In the genomic region with DNA sequence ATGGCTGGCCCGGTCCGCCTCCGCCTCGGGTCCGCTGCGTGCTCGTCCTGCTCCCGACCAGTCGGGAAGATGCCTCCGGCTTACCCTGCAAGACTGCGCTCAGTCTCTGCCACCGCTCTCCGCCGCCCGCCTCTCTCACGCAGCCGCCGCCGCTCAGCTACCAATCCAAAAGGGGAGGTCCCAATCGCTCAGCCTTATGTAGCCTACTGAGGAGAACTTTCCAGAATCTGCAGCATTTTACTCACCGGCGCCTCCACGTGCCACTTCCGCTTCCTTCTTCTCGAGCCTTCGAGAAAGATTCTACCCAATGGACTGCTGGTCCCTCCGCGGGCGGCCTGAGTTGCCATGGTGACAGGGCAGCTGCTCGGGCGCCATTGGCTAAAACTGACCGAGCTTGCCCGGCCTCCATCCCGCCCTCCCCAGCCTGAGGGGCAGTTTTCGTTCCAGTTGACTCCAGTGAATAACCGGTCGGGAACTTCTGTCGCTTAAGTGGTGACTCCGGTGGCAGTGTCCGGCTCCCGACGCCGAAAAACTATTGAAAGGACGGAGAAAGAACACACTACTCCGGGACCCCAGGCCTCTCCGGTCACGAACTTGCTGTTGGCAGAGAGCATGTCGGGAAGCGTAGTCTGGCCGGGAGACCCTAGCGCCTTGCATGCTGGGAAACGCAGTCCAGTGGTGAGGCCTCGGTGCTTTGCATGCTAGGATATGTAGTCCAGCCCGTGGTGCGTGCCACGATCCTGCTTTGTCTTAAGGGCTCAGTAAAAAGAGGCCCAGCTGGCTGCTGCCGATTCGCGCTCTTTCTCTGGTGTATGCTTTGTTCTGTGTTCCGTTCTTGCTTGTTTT, we compare ENCODE assay signal across 8 mouse cellular contexts. TPM values are rescaled to one million over a fixed set of nuclear protein-coding genes. Genes with fewer than 3 reads are reported as not detected.
DNase-seq lines count a peak whose midpoint lies in the region; ATAC-seq lines count a peak whose summit lies in the region.

TSS of gene Hsph1 (minus strand) at position 302 of the 846 bp plus-strand sequence.

- peak within 1 kb of the TSS; percentile 56 for H3K4me2 ChIP-seq in hindbrain, embryonic 16.5 days (ENCODE audit: low read length)

- H3K27ac ChIP-seq in hindbrain, embryonic 16.5 days (ENCODE audit: low read depth, low read length) = peak within 1 kb of the TSS; percentile 86
- peak within 1 kb of the TSS; percentile 24; the same call in 1 of the 2 replicates for H3K27ac ChIP-seq in macrophage

- DNase-seq in WW6 (ENCODE audit: low read depth, low spot score) = peak; percentile 94
- DNase-seq in cerebellum, postnatal 4 days (ENCODE audit: low spot score in 2 of 2) = peak; percentile 99 to 100
- peak; percentile 98 for DNase-seq in gastrocnemius, adult 18-20 months (ENCODE audit: low spot score)
- DNase-seq in left cerebral cortex, adult 18-20 months (ENCODE audit: low spot score in 2 of 2) = peak; percentile 99
- peak; percentile 99 for DNase-seq in right cerebral cortex, adult 18-20 months
- peak; percentile 92 for DNase-seq in urinary bladder, postnatal 10 days (ENCODE audit: low spot score)

- no peaks in the 10 kb centered on the region for H3K27me3 ChIP-seq in hindbrain, embryonic 16.5 days (replicated peaks; ENCODE audit: control insufficient read depth, insufficient read depth, low read length)

- peak; percentile 97 for ATAC-seq in hindbrain, embryonic 16.5 days

- H3K79me2 ChIP-seq in macrophage (ENCODE audit: inconsistent target) = peaks cover 22% of the 10 kb centered on the region; the same call in 1 of the 2 replicates

- H3K36me3 ChIP-seq in hindbrain, embryonic 16.5 days (ENCODE audit: control insufficient read depth, insufficient read depth, low read length) = peaks cover 3% of the 10 kb centered on the region
- no peaks in the 10 kb centered on the region for H3K36me3 ChIP-seq in macrophage (ENCODE audit: inconsistent target)

- H3K9ac ChIP-seq in hindbrain, embryonic 16.5 days (ENCODE audit: low read depth, low read length) = peak within 1 kb of the TSS; percentile 72

- no peaks in the 10 kb centered on the region for H3K9me3 ChIP-seq in hindbrain, embryonic 16.5 days (ENCODE audit: control insufficient read depth, low read length)

- under 1% methylated on average over 59 of the region's 60 CpGs for WGBS in hindbrain, embryonic 16.5 days
- WGBS in macrophage (ENCODE audit: missing documents) = under 1% methylated on average over 60 of the region's 60 CpGs

- peaks cover 19% of the 10 kb centered on the region for H3K4me1 ChIP-seq in hindbrain, embryonic 16.5 days (ENCODE audit: control insufficient read depth, insufficient read depth, low read depth, low read length)

- peak within 1 kb of the TSS; percentile 56 for H3K4me3 ChIP-seq in hindbrain, embryonic 16.5 days (ENCODE audit: low read length)
- peak within 1 kb of the TSS; percentile 69 for H3K4me3 ChIP-seq in macrophage (ENCODE audit: inconsistent target)

RNA-seq across cellular contexts. Expression of gene Hsph1, which starts in this region (rescaled TPM):
- 10 to 100 TPM; 60.1 to 86.6 TPM for total RNA-seq in gastrocnemius, adult 18-20 months (2021)
- polyA plus RNA-seq in hindbrain, embryonic 16.5 days (2015; fragmentation: Nextera tagmentation; extraction: Ambion mirVana) = 97.7 and 105 TPM in 2 replicates
- 100 to 1,000 TPM; 352 to 354 TPM for total RNA-seq in left cerebral cortex, adult 18-20 months (2021)
- 10 to 100 TPM in 19 of 26 experiments, 1 to 10 TPM in 7; 6.1 to 48.6 (median 13.8) TPM for total RNA-seq in macrophage (2018; cell fraction: chromatin; rRNA removed)
- total RNA-seq in macrophage (2018; cell fraction: cytosol; rRNA removed) = 10 to 100 TPM; 11.7 to 41.6 (median 24.5) TPM
- 10 to 100 TPM in 21 of 26 experiments, 1 to 10 TPM in 5; 3.9 to 46.6 (median 17.5) TPM for total RNA-seq in macrophage (2018; cell fraction: nucleus; rRNA removed)
- polyA plus RNA-seq in macrophage (2018) = 16.7 to 40.2 TPM (median 31.8 TPM) in 3 replicates

Comparison
In these comparisons a context has a peak if more than half of its experiments do, and no peak if none do; other contexts are left out.
1. Peak in every context shown above with its lines: DNase-seq, ATAC-seq, H3K4me3 ChIP-seq and H3K27ac ChIP-seq.
2. RNA of gene Hsph1 (total RNA-seq): 352 to 354 TPM in left cerebral cortex, adult 18-20 months; 60.1 to 86.6 TPM in gastrocnemius, adult 18-20 months; every median in the first group is over 4 times any median in the second.